Mouse (Mus musculus) layer of hippocampus, adult 2 months (tissue): Measurements from ENCODE around the gene Ndufs3. TPM values are rescaled to one million over a fixed set of nuclear protein-coding genes. Genes with fewer than 3 reads are reported as not detected.

Experiments used
- DNase-seq, 2 experiments: peaks; one replicate each; pipeline ENCODE4 v3.0.0; 2022; ENCODE audit warnings: low spot score in 2 of 2
- H3K27ac ChIP-seq: fragments of 200-600 bp; 2 replicates; pipeline ENCODE4 v1.8.1; 2022
- H3K4me3 ChIP-seq: fragments of 200-600 bp; 2 replicates; pipeline ENCODE4 v1.8.1; 2022; ENCODE audit warnings: mild to moderate bottlenecking
- CTCF ChIP-seq: fragments of 200-600 bp; conservative IDR thresholded peaks from 2 replicates; pipeline ENCODE4 v1.8.1; 2022; ENCODE audit warnings: antibody characterized with exemption, mild to moderate bottlenecking, moderate library complexity
- total RNA-seq, 2 experiments: library from RNA; stranded (reverse); gene quantifications; 2 replicates each; pipeline ENCODE4 v1.2.3; 2021

The Ndufs3 gene
- total RNA-seq, 2 experiments from 2014 or later = 224 to 255 TPM

- Histone ChIP-seq H3K27ac (peak overlapping the region; percentile 92), H3K4me3 (no peak overlapping the region)
- DNase-seq = peak in 1 of 2 experiments; percentile 73
- TF ChIP-seq CTCF = no peak
Observed at GRCm38 (mm10) chr2:90870136-90870601, 34.5 kb downstream of the Ndufs3 start.

- TF ChIP-seq CTCF = peak; percentile 95
- peak; percentile 89 to 92 for DNase-seq
- peak overlapping the region; percentile 56; the same call in 1 of the 2 replicates for H3K27ac ChIP-seq
- no peak overlapping the region for H3K4me3 ChIP-seq
Observed at GRCm38 (mm10) chr2:90866524-90866923, 38.1 kb downstream of the Ndufs3 start.

GRCm38 (mm10) chr2:90864184-90864583 lies 40.4 kb downstream of the Ndufs3 start:
- DNase-seq = no peak
- Histone ChIP-seq H3K4me3 (no peak overlapping the region), H3K27ac (peak overlapping the region; percentile 24; the same call in 1 of the 2 replicates)
- TF ChIP-seq CTCF = no peak

GRCm38 (mm10) chr2:90861486-90861885 lies 43.1 kb downstream of the Ndufs3 start:
- no peak overlapping the region for H3K4me3 ChIP-seq
- no peak overlapping the region for H3K27ac ChIP-seq
- no peak for TF ChIP-seq CTCF
- no peak for DNase-seq

GRCm38 (mm10) chr2:90850401-90850800 lies 54.2 kb downstream of the Ndufs3 start:
- DNase-seq = no peak
- Histone ChIP-seq H3K27ac (no peak overlapping the region), H3K4me3 (no peak overlapping the region)
- TF ChIP-seq CTCF = no peak

- peak; percentile 25 for TF ChIP-seq CTCF
- Histone ChIP-seq H3K4me3 (peak overlapping the region; percentile 86), H3K27ac (0 out of 2 replicates have a peak overlapping the region, but pooled peaks have one; percentile 94)
- DNase-seq = no peak
Observed at GRCm38 (mm10) chr2:90848331-90848730, 56.3 kb downstream of the Ndufs3 start.

GRCm38 (mm10) chr2:90847681-90848050 lies 57.0 kb downstream of the Ndufs3 start:
- H3K4me3 ChIP-seq = peak overlapping the region; percentile 86
- peak overlapping the region; percentile 94 for H3K27ac ChIP-seq
- no peak for TF ChIP-seq CTCF
- no peak for DNase-seq

- peak; percentile 98 for DNase-seq
- Histone ChIP-seq H3K27ac (peak within 1 kb of the TSS; percentile 94), H3K4me3 (peak within 1 kb of the TSS; percentile 86)
- TF ChIP-seq CTCF = no peak
Observed at GRCm38 (mm10) chr2:90846955-90847680, 57.5 kb downstream of the Ndufs3 start, which contains the start of gene Mtch2. Gene Mtch2, plus strand, starts transcription at chr2:90847155.

GRCm38 (mm10) chr2:90846597-90846954 lies 58.1 kb downstream of the Ndufs3 start:
- Histone ChIP-seq H3K4me3 (peak overlapping the region; percentile 86), H3K27ac (peak overlapping the region; percentile 94)
- TF ChIP-seq CTCF = no peak; the same call in none of the 2 replicates
- DNase-seq = no peak

GRCm38 (mm10) chr2:90846171-90846570 lies 58.5 kb downstream of the Ndufs3 start:
- Histone ChIP-seq H3K4me3 (peak overlapping the region; percentile 86), H3K27ac (peak overlapping the region; percentile 94)
- TF ChIP-seq CTCF = no peak
- no peak for DNase-seq

- no peak overlapping the region for H3K4me3 ChIP-seq
- TF ChIP-seq CTCF = no peak
- H3K27ac ChIP-seq = 0 out of 2 replicates have a peak overlapping the region, but pooled peaks have one; percentile 6
- no peak for DNase-seq
Observed at GRCm38 (mm10) chr2:90845234-90845633, 59.4 kb downstream of the Ndufs3 start.

Other genes starting within 250 kb of the Ndufs3 start
- gene Nup160, start 227.6 kb downstream of the Ndufs3 start, total RNA-seq = 10 to 100 TPM; 17.0 to 20.8 TPM
- 10 to 100 TPM; 58.3 to 73.3 TPM for gene Fnbp4, start 159.5 kb downstream of the Ndufs3 start, total RNA-seq
- 1 to 10 TPM; 1.0 to 1.3 TPM for gene Agbl2, start 122.1 kb downstream of the Ndufs3 start, total RNA-seq
- gene Mtch2, start 57.7 kb downstream of the Ndufs3 start, total RNA-seq = 100 to 1,000 TPM; 114 to 129 TPM
- gene C1qtnf4, start 19.0 kb downstream of the Ndufs3 start, total RNA-seq = 100 to 1,000 TPM; 184 to 200 TPM
- 10 to 100 TPM; 38.1 to 39.5 TPM for gene Kbtbd4, start 87 bp downstream of the Ndufs3 start, total RNA-seq
- gene Celf1, start 35.6 kb upstream of the Ndufs3 start, total RNA-seq = 100 to 1,000 TPM; 145 to 147 TPM
- gene Rapsn, start 130.8 kb upstream of the Ndufs3 start, total RNA-seq = under 1 TPM in 1 of 2 experiments, not detected in 1; 0.31 TPM
- 100 to 1,000 TPM; 203 to 215 TPM for gene Psmc3, start 149.2 kb upstream of the Ndufs3 start, total RNA-seq
- 10 to 100 TPM; 33.7 to 37.3 TPM for gene Slc39a13, start 165.6 kb upstream of the Ndufs3 start, total RNA-seq
- gene Spi1, start 177.6 kb upstream of the Ndufs3 start, total RNA-seq = 1 to 10 TPM; 2.4 to 5.4 TPM
- under 1 TPM in 1 of 2 experiments, not detected in 1; 0.07 TPM for gene Mybpc3, start 213.3 kb upstream of the Ndufs3 start, total RNA-seq